Mouse (Mus musculus) inflammation-experienced regulatory T-cells, adult 6 months (primary cell): ENCODE data around the gene Mef2b. TPM values are rescaled to one million over a fixed set of nuclear protein-coding genes. Genes with fewer than 3 reads are reported as not detected.

Experiments used
- ATAC-seq: one replicate; pipeline ENCODE4 v1.8.0; 2017
- polyA plus RNA-seq, 3 experiments: library from polyadenylated mRNA; unstranded; fragments of 100-300 nt; shearing (Covaris generic); gene quantifications; one replicate each; pipeline ENCODE4 v1.2.1; 2017

The Mef2b gene
- polyA plus RNA-seq, 3 experiments from 2014 or later = 0.29 to 2.2 (median 0.36) TPM

- ATAC-seq = no peak
These were observed 4.6 kb upstream of the Mef2b start for GRCm38 (mm10) chr8:70134931-70135330.

- no peak for ATAC-seq
These were observed 2.9 kb upstream of the Mef2b start for GRCm38 (mm10) chr8:70136591-70136990.

GRCm38 (mm10) chr8:70137890-70138289 lies 1.6 kb upstream of the Mef2b start:
- ATAC-seq = no peak

GRCm38 (mm10) chr8:70139981-70140380 lies 470 bp downstream of the Mef2b start:
- ATAC-seq = no peak

- no peak for ATAC-seq
These were observed 8.4 kb downstream of the Mef2b start for GRCm38 (mm10) chr8:70147678-70148607.

- no peak for ATAC-seq
These were observed 10.6 kb downstream of the Mef2b start for GRCm38 (mm10) chr8:70150158-70150557.

- ATAC-seq = peak; percentile 78
These were observed 13.2 kb downstream of the Mef2b start for GRCm38 (mm10) chr8:70152537-70153257.

- no peak for ATAC-seq
These were observed 17.8 kb downstream of the Mef2b start for GRCm38 (mm10) chr8:70157240-70157800.

GRCm38 (mm10) chr8:70158069-70158853 lies 18.8 kb downstream of the Mef2b start:
- peak; percentile 69 for ATAC-seq

GRCm38 (mm10) chr8:70159211-70159610 lies 19.7 kb downstream of the Mef2b start:
- ATAC-seq = no peak

GRCm38 (mm10) chr8:70160015-70160414 lies 20.5 kb downstream of the Mef2b start:
- ATAC-seq = peak; percentile 72

GRCm38 (mm10) chr8:70163316-70163715 lies 23.8 kb downstream of the Mef2b start:
- no peak for ATAC-seq

GRCm38 (mm10) chr8:70166504-70167110 lies 27.1 kb downstream of the Mef2b start:
- ATAC-seq = peak; percentile 88

- ATAC-seq = no peak
These were observed 30.6 kb downstream of the Mef2b start for GRCm38 (mm10) chr8:70170116-70170515.

- no peak for ATAC-seq
These were observed 31.2 kb downstream of the Mef2b start for GRCm38 (mm10) chr8:70170748-70171147.

- ATAC-seq = no peak
These were observed 31.7 kb downstream of the Mef2b start for GRCm38 (mm10) chr8:70171240-70171639.

GRCm38 (mm10) chr8:70172043-70172681 lies 32.7 kb downstream of the Mef2b start, which contains the start of gene Tmem161a:
Gene Tmem161a, plus strand, starts transcription at chr8:70172356.
- peak; percentile 99 for ATAC-seq

GRCm38 (mm10) chr8:70173320-70173719 lies 33.8 kb downstream of the Mef2b start:
- ATAC-seq = no peak

- no peak for ATAC-seq
These were observed 34.6 kb downstream of the Mef2b start for GRCm38 (mm10) chr8:70174079-70174478.

- no peak for ATAC-seq
These were observed 38.7 kb downstream of the Mef2b start for GRCm38 (mm10) chr8:70178231-70178630.

GRCm38 (mm10) chr8:70179082-70179481 lies 39.6 kb downstream of the Mef2b start:
- peak; percentile 48 for ATAC-seq
